Mouse (Mus musculus) spleen, embryonic (tissue): ENCODE results near the gene Fam83g.

ENCODE experiments used
- CTCF ChIA-PET: fragments of 350-600 bp; sonication (Branson Sonifier 250); formaldehyde crosslinking; loops from one replicate; lab custom pipeline; 2022; lab: Charles Lee

Gene Fam83g

GRCm38 (mm10) chr11:61650470-61651265, 33.2 kb upstream of the Fam83g start:
- CTCF ChIA-PET: interaction anchor here (0.7 to 0.9 kb wide), 2 partner anchors 12 to 383 kb away, joined by 4 to 5 read pairs; no protein-coding TSS in a partner anchor

GRCm38 (mm10) chr11:61652216-61652615, 31.7 kb upstream of the Fam83g start:
- CTCF ChIA-PET: interaction anchor here (0.7 to 2.2 kb wide), 2 partner anchors 8 to 15 kb away, joined by 4 read pairs; no protein-coding TSS in a partner anchor

GRCm38 (mm10) chr11:61652686-61653447, 31.0 kb upstream of the Fam83g start, which contains the start of gene Grap:
Gene Grap (plus strand): TSS chr11:61653265.
- CTCF ChIA-PET: interaction anchor here (2.2 kb wide), 1 partner anchor 14 kb away, joined by 4 read pairs; no protein-coding TSS in a partner anchor

- CTCF ChIA-PET: interaction anchor here (2.2 kb wide), 1 partner anchor 13 kb away, joined by 4 read pairs; no protein-coding TSS in a partner anchor
These were observed 30.3 kb upstream of the Fam83g start for GRCm38 (mm10) chr11:61653568-61653967.

- CTCF ChIA-PET: no interaction called here
These were observed 29.0 kb upstream of the Fam83g start for GRCm38 (mm10) chr11:61654786-61655311.

GRCm38 (mm10) chr11:61655649-61656048, 28.2 kb upstream of the Fam83g start:
- CTCF ChIA-PET: no interaction called here

GRCm38 (mm10) chr11:61656148-61656850, 27.6 kb upstream of the Fam83g start:
- CTCF ChIA-PET: interaction anchor here (0.6 to 1.2 kb wide), 2 partner anchors 151 to 845 kb away, joined by 3 to 4 read pairs; partner anchors contain the start of gene Shmt1

- CTCF ChIA-PET: interaction anchor here (0.8 to 1.2 kb wide), 3 partner anchors 9 to 152 kb away, joined by 3 to 4 read pairs (median 3); no protein-coding TSS in a partner anchor
These were observed 26.5 kb upstream of the Fam83g start for GRCm38 (mm10) chr11:61657432-61657831.

GRCm38 (mm10) chr11:61658360-61658922, 25.4 kb upstream of the Fam83g start:
- CTCF ChIA-PET: interaction anchor here (0.5 to 1.1 kb wide), 3 partner anchors 8 to 72 kb away, joined by 3 read pairs; no protein-coding TSS in a partner anchor

- CTCF ChIA-PET: interaction anchor here (0.7 to 2.2 kb wide), 2 partner anchors 12 to 14 kb away, joined by 3 to 5 read pairs; no protein-coding TSS in a partner anchor
These were observed 24.7 kb upstream of the Fam83g start for GRCm38 (mm10) chr11:61659011-61659858.

GRCm38 (mm10) chr11:61660001-61660400, 23.9 kb upstream of the Fam83g start:
- CTCF ChIA-PET: interaction anchor here (0.6 to 2.2 kb wide), 2 partner anchors 8 to 11 kb away, joined by 4 to 5 read pairs; no protein-coding TSS in a partner anchor

GRCm38 (mm10) chr11:61660806-61661392, 23.0 kb upstream of the Fam83g start:
- CTCF ChIA-PET: interaction anchor here (2.2 kb wide), 1 partner anchor 10 kb away, joined by 5 read pairs; no protein-coding TSS in a partner anchor

GRCm38 (mm10) chr11:61662189-61662588, 21.7 kb upstream of the Fam83g start:
- CTCF ChIA-PET: interaction anchor here (0.7 to 1.3 kb wide), 2 partner anchors 17 to 36 kb away, joined by 3 to 6 read pairs; no protein-coding TSS in a partner anchor

- CTCF ChIA-PET: interaction anchor here (0.6 to 0.7 kb wide), 2 partner anchors 17 to 96 kb away, joined by 3 read pairs; partner anchors contain the start of gene Prpsap2
These were observed 18.5 kb upstream of the Fam83g start for GRCm38 (mm10) chr11:61665401-61665800.

GRCm38 (mm10) chr11:61665991-61666799, 17.7 kb upstream of the Fam83g start:
- CTCF ChIA-PET: interaction anchor here (0.7 to 0.8 kb wide), 2 partner anchors 8 to 14 kb away, joined by 3 to 4 read pairs; partner anchors contain the start of gene Grap

- CTCF ChIA-PET: interaction anchor here (0.6 to 0.7 kb wide), 2 partner anchors 15 to 1803 kb away, joined by 3 to 4 read pairs; partner anchors contain the start of gene Grap
These were observed 16.6 kb upstream of the Fam83g start for GRCm38 (mm10) chr11:61667248-61667647.

- CTCF ChIA-PET: interaction anchor here (0.6 kb wide), 2 partner anchors 42 to 1803 kb away, joined by 3 read pairs; no protein-coding TSS in a partner anchor
These were observed 16.1 kb upstream of the Fam83g start for GRCm38 (mm10) chr11:61667782-61668181.
